Mouse (Mus musculus) urinary bladder, adult 18-20 months (tissue): ENCODE results near the gene Tapbp.
A peak's percentile ranks its signal among the peaks of the same experiment; 100 is the strongest.
"Not testable (repeated sequence)": the region's sequence is repeated elsewhere in the genome, so short reads cannot be mapped to it uniquely, and the experiment has no call there.

ENCODE experiments used
- DNase-seq, 2 experiments: peaks; one replicate each; pipeline ENCODE4 v3.0.0; 2022; ENCODE audit warnings: low spot score in 2 of 2, mixed read lengths in 2 of 2

The Tapbp gene

DNA sequence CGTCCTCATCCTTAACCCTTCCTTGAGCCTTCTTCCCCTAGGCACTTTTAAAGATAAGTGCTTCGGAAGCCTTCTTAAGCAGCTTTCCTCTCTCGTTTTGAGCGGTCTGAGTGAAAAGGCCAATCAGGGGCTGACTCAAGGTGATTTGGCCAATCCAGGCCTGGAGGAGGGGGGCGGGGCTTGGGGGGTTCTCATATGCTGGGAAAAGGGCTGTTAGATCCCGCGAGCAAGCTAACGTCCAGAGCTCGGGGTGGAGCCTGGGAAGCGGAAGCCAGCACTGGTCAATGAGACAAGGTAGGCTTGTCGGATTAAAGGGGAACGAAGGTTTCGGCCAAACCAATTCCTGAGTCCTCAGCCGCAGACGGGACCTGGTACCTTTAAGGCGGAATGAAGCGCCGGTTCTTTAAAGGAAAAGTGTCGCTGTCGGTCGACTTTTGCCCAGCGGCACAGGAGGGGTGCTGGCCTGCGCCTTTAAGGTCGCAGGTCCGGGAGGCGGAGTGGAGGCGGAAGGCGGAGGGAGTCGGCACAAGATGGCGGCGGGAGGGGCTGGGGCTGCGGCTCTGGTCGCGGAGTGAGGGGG, at the start of gene Tapbp, which contains the start of gene Zbtb22:
Gene Tapbp, plus strand, starts transcription at position 229 of the 580 bp plus-strand sequence.
Gene Zbtb22, plus strand, starts transcription at position 234 of the 580 bp plus-strand sequence.
- peak; percentile 80 to 95 for DNase-seq

DNA sequence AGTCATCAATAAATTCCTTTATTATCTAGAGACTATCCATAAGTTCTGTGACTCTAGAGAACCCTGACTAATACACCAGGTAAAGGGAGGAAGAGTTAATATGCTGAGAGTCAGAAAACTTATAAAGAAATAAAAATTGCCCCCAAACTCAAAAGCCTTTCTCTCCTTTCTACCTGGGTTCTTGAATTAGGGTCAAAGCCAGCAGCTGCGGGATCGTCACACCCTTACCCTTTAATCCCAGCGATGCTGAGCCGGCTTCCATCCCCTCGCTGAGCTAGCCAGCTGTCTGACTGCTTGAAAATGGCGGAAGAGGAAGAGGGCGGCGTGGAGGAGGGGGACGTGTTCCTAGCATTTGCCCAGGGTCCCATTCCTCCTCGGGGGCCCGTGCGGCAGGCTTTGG, 42.2 kb upstream of the Tapbp start, which contains the start of gene Gm7029:
Gene Gm7029, plus strand, starts transcription at position 301 of the 400 bp plus-strand sequence.
- DNase-seq: not testable (repeated sequence)

DNA sequence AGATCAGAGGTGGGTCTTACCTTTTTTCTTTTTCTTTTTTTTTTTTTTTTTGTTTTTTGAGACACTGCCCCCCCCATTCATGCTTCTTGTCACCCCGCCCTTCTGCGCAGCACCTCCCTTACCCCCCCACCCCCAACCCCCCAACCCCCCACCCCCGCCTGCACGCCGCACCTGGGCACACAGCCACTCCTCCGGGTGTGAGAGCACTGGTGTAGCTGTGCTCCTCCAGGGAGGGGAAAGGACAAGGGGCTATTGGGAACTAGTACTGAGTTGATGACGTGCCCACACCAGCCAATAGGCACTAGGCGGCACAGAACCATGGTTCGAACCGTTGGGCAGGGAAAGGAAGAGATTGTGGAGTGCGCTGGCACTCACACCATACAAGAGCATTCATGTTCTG, 41.3 kb upstream of the Tapbp start:
- no peak for DNase-seq

DNA sequence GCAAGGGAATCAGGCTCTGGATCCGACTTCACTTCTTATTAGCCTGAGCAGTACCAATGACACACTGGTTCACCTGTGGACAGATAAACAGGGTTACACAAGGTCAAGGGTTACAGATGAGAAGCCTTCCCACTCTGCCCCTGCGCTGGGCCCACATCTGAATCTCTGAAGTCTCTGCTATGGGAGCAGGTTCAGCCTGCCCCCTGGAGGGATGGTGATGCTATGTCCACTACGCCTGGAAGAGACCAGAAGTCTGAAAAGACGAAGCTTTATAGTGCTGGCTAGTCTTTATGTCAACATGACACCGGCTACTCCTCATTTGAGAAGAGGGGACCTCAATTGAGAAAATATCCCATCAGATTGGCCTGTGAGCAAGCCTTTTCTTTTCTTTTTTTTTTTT, 39.9 kb upstream of the Tapbp start:
- not testable (repeated sequence) for DNase-seq

DNA sequence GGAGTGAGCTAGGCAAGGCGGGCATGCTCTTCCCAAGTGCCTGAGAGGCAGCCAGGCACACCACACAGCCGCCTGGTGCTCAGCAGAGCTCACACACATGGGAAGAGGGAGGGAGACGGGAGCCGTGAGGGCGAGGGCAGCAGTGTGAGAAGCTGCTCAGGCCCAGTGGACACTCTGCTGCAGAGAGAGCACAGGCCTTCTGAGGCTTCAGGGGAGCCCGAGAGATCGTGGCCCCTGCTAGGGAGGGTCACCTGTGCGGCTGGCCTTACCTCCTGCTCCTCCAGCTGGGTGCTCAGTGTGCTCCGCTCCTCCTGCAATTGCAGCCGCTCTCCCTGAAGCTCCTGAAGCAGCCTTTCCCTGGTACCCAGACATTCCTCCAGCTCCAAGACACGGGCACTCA, 31.4 kb upstream of the Tapbp start:
- not testable (repeated sequence) for DNase-seq

DNA sequence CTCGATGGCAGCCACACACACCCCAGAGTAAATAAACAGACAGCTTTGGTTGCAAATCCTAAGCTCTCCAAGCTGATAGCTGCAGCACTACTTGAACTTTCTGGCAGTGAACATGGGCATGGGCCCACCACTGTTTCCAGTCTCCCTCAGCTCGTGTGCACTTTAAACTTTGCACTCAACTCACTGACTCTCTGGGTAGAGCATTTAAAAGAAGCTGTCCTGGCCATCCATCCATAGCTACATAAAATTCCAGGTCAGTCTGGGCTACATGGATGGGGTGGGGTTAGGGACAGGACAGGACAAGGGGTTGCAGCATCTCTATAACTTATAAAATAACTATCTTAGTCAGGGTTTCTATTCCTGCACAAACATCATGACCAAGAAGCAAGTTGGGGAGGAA, 27.9 kb upstream of the Tapbp start:
- DNase-seq: not testable (repeated sequence)

DNA sequence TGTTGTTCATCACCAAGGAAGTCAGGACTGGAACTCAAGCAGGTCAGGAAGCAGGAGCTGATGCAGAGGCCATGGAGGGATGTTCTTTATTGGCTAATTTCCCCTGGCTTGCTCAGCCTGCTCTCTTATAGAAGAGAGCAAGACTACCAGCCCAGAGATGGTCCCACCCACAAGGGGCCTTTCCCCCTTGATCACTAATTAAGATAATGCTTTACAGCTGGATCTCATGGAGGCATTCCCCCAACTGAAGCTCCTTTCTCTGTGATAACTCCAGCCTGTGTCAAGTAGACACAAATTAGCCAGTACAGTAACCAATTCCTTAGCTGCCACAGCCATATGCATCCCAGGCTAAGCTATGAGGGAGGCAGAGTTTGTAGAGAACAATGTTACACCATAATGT, 27.5 kb upstream of the Tapbp start:
- DNase-seq: not testable (repeated sequence)

DNA sequence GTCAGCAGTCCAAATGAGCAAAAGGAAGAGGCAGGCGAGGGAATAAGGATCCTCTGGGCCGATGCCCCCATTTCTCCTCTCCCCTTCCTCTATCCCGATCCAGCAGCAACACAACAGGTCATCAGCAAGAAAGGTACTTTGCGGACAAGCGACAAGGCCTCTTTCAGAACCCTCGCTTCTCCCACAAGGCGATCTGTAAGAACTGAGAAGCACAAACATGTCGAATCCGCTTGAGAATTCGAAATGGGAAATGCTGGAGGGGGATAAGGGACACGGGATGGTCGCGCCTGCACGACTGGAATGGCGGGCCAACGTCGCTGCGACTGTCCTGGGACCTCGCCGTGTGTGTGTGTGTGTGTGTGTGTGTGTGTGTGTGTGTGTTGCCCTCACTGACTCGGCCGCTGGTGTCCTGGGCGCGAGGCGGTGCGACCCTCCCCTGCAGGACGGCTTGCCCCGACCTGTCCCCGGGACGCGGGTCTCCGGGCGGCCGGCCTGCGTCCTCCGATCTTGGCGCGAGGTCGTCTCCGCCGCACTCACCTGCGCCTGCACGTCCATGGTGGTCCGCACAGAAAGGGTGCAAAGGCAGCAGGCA, 25.7 kb upstream of the Tapbp start:
- not testable (repeated sequence) for DNase-seq

DNA sequence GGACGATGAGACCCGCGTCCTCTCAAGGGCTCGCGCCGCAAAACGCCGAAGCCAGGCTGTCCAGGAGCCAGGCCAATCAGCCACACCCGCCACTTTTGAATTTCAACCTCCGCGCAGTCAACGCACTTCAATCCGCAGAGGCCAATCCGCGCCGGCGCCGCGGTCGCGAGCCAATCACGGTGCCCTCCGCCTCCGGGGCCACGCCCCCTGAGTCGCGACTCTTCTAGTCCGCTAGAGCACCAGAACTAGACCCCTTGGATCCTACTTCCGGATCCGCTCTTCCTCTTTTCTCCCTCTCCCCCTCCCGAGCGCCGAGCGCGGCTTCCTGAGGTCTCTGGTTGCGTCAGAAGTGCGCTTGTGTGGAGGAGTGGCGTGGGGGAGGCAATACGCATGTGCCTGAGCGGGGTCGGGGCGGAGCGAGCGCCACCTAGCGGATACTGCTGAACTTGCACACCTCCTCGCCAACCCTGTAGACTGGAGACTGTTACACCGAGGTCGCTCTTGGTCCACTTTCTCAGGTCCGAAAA, 25.1 kb upstream of the Tapbp start, which contains the start of gene Kifc1:
Gene Kifc1, minus strand, starts transcription at position 129 of the 527 bp plus-strand sequence.
- DNase-seq: peak; percentile 91 to 99

DNA sequence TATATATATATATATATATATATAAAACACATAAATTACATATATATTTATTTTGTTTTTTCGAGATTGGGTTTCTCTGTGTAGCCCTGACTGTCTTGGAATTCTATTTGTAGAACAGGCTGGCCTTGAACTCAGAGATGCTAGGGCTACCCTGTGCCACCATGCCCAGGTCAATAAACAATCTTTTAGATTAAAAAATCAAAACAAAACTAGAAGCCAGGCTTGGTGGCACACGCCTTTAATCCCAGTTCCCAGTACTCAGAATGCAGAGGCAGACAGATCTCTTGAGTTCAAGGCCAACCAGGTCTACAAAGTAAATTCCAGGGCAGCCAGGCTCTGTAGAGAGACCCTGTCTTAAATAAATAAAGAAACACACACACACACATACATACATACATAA, 24.3 kb upstream of the Tapbp start:
- DNase-seq: no peak

DNA sequence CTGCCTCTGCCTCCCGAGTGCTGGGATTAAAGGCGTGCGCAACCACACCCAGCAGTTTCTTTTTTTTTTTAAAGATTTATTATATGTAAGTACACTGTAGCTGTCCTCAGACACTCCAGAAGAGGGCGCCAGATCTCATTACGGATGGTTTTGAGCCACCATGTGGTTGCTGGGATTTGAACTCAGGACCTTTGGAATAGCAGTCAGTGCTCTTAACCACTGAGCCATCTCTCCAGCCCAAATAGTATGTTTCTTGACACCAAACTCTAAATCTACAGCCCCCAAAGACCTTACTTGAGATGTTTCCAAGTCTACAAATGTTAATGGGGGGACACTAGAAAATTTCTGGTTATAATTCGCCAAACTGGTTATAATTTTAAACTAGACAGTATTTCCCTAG, 23.8 kb upstream of the Tapbp start:
- not testable (repeated sequence) for DNase-seq

DNA sequence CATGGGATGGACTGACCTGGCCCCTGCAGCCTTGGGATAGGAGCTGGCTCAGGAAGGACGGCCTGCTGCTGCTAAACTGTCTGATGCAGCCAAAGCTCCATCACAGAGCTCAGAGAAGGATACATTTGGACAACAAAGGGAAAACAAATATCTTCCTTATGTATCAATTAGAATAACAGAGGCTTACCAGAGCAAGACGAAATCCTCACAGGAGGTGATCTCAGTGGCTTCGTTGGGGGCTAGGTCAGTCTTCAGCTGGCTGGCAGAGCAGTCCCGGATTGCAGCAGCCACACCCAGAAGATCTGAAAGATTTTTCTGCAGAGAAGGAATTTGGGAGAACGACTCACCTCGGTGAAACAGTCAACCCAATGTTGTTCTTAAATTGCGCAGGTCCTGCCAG, 23.3 kb upstream of the Tapbp start:
- DNase-seq: no peak

DNA sequence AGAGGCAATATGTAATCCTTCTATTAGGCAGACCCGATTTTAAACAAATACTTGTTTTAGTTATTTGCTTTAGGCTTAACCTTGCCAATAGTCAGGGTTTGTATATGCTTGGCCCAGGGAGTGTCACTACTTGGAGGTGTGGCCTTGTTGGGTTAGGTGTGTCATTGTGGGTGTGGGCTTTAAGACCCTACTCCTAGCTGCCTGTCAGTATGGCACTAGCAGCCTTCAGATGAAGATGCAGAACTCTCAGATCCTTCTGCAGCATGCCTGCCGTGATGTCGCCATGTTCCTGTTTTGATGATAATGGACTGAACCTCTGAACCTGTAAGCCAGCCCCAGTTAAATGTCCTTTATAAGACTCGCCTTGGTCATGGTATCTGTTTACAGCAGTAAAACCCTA, 22.7 kb upstream of the Tapbp start:
- not testable (repeated sequence) for DNase-seq

DNA sequence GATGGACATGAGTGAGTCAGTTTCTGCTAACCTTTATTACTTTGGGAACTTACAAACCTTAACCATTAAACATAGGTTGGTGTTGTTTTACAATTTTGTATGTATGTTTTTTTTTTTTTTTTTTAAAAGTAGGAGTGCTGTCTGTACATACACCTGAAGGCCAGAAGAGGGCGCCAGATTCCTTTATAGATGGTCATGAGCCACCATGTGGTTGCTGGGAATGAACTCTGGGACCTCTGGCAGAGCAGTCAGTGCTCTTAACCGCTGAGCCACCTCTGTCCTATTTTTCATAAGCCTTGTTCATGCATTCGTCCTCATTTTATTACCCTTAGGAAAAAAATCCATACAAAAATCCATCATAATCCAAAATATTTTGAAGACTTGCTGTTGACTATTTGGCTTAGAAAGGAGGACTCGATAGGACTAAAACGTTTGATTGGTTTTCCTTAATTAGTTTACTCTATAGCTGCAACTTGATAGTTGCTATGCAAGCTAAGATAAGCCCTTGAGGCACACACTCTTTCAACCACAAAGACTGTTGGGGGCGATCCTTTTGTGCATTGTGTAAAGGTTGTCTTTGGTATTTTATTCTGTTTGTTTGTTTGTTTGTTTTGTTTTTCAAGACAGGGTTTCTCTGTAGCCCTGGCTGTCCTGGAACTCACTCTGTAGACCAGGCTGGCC, 18.4 kb upstream of the Tapbp start:
- DNase-seq: no peak

DNA sequence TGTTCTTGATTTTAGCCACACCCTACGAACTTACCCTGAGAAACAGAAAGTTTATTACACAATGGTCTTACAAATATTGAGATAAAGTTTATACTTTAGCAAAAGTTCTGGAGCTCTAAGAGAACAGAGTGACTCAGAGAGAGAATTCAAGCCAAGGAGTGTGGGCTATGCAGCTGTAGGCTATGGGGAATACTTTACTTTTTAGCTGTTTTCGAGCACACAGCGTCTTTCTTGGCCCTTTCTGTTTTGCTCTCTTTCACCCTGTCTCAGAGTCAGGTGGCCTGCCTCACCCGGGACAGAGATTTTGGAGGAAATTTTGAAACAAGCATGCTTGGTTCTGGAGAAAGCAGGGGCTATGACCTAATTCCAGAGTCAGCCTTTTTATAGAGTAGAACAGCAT, 17.5 kb upstream of the Tapbp start:
- DNase-seq: not testable (repeated sequence)

DNA sequence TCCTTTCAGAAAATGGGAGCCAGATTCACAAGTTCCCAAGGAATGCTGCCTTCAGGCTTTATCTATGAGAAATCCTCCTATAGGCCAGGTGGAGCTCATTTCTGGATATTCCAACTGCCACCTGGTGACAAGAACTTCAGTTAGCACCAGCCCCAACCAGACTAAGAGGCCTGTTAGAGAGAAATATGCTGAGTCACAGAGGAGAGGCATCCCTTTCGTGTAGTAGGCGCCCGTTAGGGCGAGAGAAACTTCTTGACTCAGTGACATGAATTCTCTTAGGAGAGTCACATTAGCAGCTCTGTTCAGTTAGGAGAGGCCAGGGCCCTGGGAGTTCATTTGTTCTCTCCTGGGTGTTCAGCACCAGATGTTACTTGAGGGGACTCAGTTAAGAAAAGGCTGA, 16.1 kb upstream of the Tapbp start:
- DNase-seq: no peak

DNA sequence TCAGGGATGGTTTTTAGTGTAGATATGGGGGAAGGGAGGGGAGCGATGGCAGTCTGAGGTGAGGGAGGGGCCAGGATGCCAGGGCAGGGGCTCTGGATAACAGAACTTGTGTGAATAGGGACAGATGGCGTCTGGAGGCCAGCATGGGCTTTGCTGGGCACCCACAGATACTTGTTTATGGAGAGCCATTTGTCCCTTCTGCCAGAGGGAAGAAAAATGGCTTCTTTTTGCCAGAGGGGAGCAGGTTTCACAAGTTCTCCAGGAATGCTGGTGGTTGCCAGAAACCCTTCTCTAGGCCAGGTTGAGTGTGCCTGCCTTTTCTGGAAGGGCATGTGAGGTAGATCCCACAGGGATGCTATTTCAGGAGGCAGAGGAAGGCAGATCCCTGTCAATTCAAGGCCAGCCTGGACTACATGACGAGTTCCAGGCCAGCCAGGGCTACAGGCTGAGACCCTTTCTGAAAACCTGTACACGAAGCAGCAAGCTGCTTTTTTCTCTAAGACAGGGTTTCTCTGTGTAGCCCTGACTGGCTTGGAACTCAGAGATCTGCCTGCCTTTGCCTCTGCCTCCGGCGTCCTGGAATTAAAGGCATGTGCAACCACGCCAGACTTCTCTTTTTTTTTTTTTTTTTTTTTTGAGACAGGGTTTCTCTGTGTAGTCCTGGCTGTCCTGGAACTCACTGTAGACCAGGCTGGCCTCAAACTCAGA, 15.3 kb upstream of the Tapbp start:
- DNase-seq: no peak

DNA sequence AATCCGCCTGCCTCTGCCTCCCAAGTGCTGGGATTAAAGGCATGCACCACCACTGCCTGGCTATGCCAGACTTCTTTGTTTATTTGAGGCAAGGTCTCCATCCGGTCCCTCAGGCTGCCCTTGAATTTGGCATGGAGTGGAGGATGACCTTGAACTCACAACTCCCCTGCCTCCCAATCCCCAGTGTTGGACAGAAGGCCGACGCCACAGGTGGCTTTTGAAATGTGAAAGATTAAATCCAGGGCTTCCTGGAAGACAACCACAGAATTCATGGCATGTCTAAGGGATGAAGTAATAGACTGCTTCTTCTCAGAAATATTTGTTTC, 14.7 kb upstream of the Tapbp start:
- no peak for DNase-seq

DNA sequence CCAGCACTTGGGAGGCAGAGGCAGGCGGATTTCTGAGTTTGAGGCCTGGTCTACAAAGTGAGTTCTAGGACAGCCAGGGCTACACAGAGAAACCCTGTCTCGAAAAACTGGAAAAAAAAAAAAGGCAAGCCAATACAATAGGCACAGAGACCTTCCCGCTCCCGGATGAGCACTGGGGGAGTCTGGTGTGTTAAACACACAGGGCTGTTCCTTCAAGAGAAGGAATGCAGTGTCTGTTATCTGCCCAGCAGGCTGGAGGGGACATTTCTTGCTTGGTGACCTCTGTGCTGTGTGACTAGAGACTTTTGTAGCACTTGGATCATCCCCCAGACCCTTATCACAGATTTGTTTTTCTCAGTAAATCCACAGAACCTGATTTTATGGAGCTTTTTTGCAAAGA, 14.0 kb upstream of the Tapbp start:
- DNase-seq: no peak

DNA sequence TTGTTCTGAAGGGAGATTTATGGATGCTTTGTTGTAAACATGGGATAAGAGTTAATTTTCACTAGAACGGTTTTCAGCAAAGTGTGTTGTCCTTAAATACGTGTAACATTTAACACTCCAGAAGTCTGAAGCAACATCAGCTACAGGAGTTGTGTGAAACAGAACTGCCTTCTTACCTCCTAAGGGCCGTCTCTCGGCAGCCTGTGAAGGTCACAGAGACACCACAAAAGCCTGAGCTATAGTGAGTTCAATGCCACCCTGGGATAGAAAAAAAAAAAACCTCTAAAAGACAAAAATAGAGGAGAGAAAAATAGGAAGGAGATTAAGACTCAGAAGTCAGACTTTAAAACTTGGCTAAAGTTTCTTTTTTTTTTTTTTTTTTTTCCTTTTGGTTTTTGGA, 13.6 kb upstream of the Tapbp start:
- no peak for DNase-seq

DNA sequence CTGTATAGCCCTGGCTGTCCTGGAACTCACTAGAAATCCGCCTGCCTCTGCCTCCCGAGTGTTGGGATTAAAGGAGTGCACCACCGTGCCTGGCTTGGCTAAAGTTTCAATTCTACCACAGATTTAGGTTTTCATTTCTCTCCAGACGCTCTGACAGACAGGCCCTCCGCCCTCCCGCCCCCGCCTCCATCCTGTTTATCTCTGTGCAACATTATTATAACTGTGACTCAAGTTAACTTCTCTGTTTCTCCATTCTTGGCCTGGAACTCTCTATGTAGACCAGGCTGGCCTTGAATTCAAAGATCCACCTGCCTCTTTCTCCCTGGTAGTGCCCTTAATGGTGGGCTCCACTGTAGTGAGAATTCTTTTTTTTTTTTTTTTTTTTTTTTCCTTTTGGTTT, 13.2 kb upstream of the Tapbp start:
- DNase-seq: no peak
